Mouse (Mus musculus): Measurements from ENCODE around the gene Usp7. TPM values are rescaled to one million over a fixed set of nuclear protein-coding genes. Genes with fewer than 3 reads are reported as not detected.

The Usp7 gene
- total and polyA plus RNA-seq, 3 experiments, result 94.2 to 425 (median 101) TPM

- H3K9me3 ChIP-seq (replicated peaks; ENCODE audit: insufficient read depth, low read length), result no peaks in the 10 kb centered on the region
- no peak overlapping the region for H3K9ac ChIP-seq (ENCODE audit: control insufficient read depth, low read depth, low read length, poor library complexity, severe bottlenecking)
- H3K27ac ChIP-seq (ENCODE audit: control insufficient read depth, low read depth, low read length), result no peak overlapping the region
These were observed 129.1 kb downstream of the Usp7 start for GRCm38 (mm10) chr16:8663022-8663421.

GRCm38 (mm10) chr16:8658764-8659163, 133.3 kb downstream of the Usp7 start:
- no peak for DNase-seq (ENCODE audit: low read depth, low spot score)
- H3K27me3 ChIP-seq (ENCODE audit: control insufficient read depth in 1 of 2, insufficient read depth in 2 of 2, low read length in 2 of 2), result no peaks in the 10 kb centered on the region

More at GRCm38 (mm10) chr16:8663022-8663421, 129.1 kb downstream of the Usp7 start:
- no peaks in the 10 kb centered on the region for H3K27me3 ChIP-seq (ENCODE audit: control insufficient read depth in 1 of 2, insufficient read depth in 2 of 2, low read length in 2 of 2)
- peaks cover 0 to 10% of the 10 kb centered on the region in 2 experiments; a peak in 3 of 4 replicates for H3K36me3 ChIP-seq (ENCODE audit: control insufficient read depth in 1 of 2, insufficient read depth in 2 of 2, low read length in 2 of 2)
- no peak overlapping the region for H3K4me3 ChIP-seq (ENCODE audit: control insufficient read depth in 1 of 2, insufficient read depth in 1 of 2, low read depth in 2 of 2, low read length in 2 of 2)
- DNase-seq (ENCODE audit: low read depth, low spot score), result no peak
- peaks cover 6 to 17% of the 10 kb centered on the region in 2 experiments for H3K4me1 ChIP-seq (ENCODE audit: control insufficient read depth in 1 of 2, insufficient read depth in 2 of 2, low read length in 2 of 2)
- H3K79me2 ChIP-seq (ENCODE audit: control insufficient read depth, insufficient read depth, low read length, poor library complexity), result no peaks in the 10 kb centered on the region; the same call in 1 of the 2 replicates
- TF ChIP-seq NRF1 (IDR thresholded peaks at IDR 0.05; ENCODE audit: insufficient read depth, low read depth, low read length, poor library complexity, severe bottlenecking), result no peak
- TF ChIP-seq NELFE (IDR thresholded peaks at IDR 0.05; ENCODE audit: low read depth, low read length), result no peak
- no peak for TF ChIP-seq E2F4 (IDR thresholded peaks at IDR 0.05; ENCODE audit: borderline replicate concordance, low read depth, low read length)
- TF ChIP-seq MAFK (IDR thresholded peaks at IDR 0.05; ENCODE audit: borderline replicate concordance, low read depth, low read length), result no peak
- TF ChIP-seq EP300 (IDR thresholded peaks at IDR 0.05; ENCODE audit: low read depth in 1 of 2, low read length in 2 of 2), result no peak
- no peak for TF ChIP-seq POLR2AphosphoS2 (IDR thresholded peaks at IDR 0.05; ENCODE audit: low read length)
- TF ChIP-seq RAD21 (IDR thresholded peaks at IDR 0.05; ENCODE audit: low read depth, low read length), result no peak
- TF ChIP-seq ZNF384 (IDR thresholded peaks at IDR 0.05; ENCODE audit: low read depth, low read length), result no peak
- TF ChIP-seq POLR2AphosphoS5 (IDR thresholded peaks at IDR 0.05; ENCODE audit: borderline replicate concordance, low read depth, low read length), result no peak
- TF ChIP-seq GATA1 (IDR thresholded peaks at IDR 0.05; ENCODE audit: low read depth, low read length), result no peak
- no peak for TF ChIP-seq ZKSCAN1 (IDR thresholded peaks at IDR 0.05; ENCODE audit: low read depth, low read length)
- TF ChIP-seq MAX (IDR thresholded peaks at IDR 0.05; ENCODE audit: low read length), result no peak

GRCm38 (mm10) chr16:8658349-8658748, 133.8 kb downstream of the Usp7 start:
- Histone ChIP-seq H3K4me3 (ENCODE audit: control insufficient read depth in 1 of 2, insufficient read depth in 1 of 2, low read depth in 2 of 2, low read length in 2 of 2) (no peak overlapping the region), H3K9me3 (replicated peaks; ENCODE audit: insufficient read depth, low read length) (no peaks in the 10 kb centered on the region), H3K27ac (ENCODE audit: control insufficient read depth, low read depth, low read length) (no peak overlapping the region), H3K27me3 (ENCODE audit: control insufficient read depth in 1 of 2, insufficient read depth in 2 of 2, low read length in 2 of 2) (no peaks in the 10 kb centered on the region), H3K79me2 (ENCODE audit: control insufficient read depth, insufficient read depth, low read length, poor library complexity) (no peaks in the 10 kb centered on the region), H3K4me1 (ENCODE audit: control insufficient read depth in 1 of 2, insufficient read depth in 2 of 2, low read length in 2 of 2) (0 out of 4 replicates have a peak, but pooled peaks cover 0 to 4% of the 10 kb centered on the region in 2 experiments), H3K36me3 (ENCODE audit: control insufficient read depth in 1 of 2, insufficient read depth in 2 of 2, low read length in 2 of 2) (peaks cover 0 to 3% of the 10 kb centered on the region in 2 experiments; a peak in 3 of 4 replicates), H3K9ac (ENCODE audit: control insufficient read depth, low read depth, low read length, poor library complexity, severe bottlenecking) (no peak overlapping the region)
- no peak for TF ChIP-seq ZNF384 (IDR thresholded peaks at IDR 0.05; ENCODE audit: low read depth, low read length)
- TF ChIP-seq MAX (IDR thresholded peaks at IDR 0.05; ENCODE audit: low read length), result no peak
- TF ChIP-seq CHD2 (IDR thresholded peaks at IDR 0.05; ENCODE audit: low read length), result no peak
- TF ChIP-seq POLR2AphosphoS2 (IDR thresholded peaks at IDR 0.05; ENCODE audit: low read length), result peak; percentile 68
- TF ChIP-seq NRF1 (IDR thresholded peaks at IDR 0.05; ENCODE audit: insufficient read depth, low read depth, low read length, poor library complexity, severe bottlenecking), result no peak
- peak in 1 of 2 experiments; percentile 23; a peak in 1 of 4 replicates for TF ChIP-seq POLR2A (IDR thresholded peaks at IDR 0.05; ENCODE audit: control insufficient read depth in 1 of 2, insufficient read depth in 1 of 2, low read depth in 1 of 2, low read length in 2 of 2, poor library complexity in 1 of 2)
- no peak for DNase-seq (ENCODE audit: low read depth, low spot score)

More at GRCm38 (mm10) chr16:8658764-8659163, 133.3 kb downstream of the Usp7 start:
- Histone ChIP-seq H3K4me1 (ENCODE audit: control insufficient read depth in 1 of 2, insufficient read depth in 2 of 2, low read length in 2 of 2) (0 out of 4 replicates have a peak, but pooled peaks cover 0 to 4% of the 10 kb centered on the region in 2 experiments), H3K9me3 (replicated peaks; ENCODE audit: insufficient read depth, low read length) (no peaks in the 10 kb centered on the region), H3K79me2 (ENCODE audit: control insufficient read depth, insufficient read depth, low read length, poor library complexity) (no peaks in the 10 kb centered on the region), H3K36me3 (ENCODE audit: control insufficient read depth in 1 of 2, insufficient read depth in 2 of 2, low read length in 2 of 2) (peaks cover 0 to 3% of the 10 kb centered on the region in 2 experiments; a peak in 3 of 4 replicates), H3K27ac (ENCODE audit: control insufficient read depth, low read depth, low read length) (no peak overlapping the region), H3K4me3 (ENCODE audit: control insufficient read depth in 1 of 2, insufficient read depth in 1 of 2, low read depth in 2 of 2, low read length in 2 of 2) (no peak overlapping the region), H3K9ac (ENCODE audit: control insufficient read depth, low read depth, low read length, poor library complexity, severe bottlenecking) (no peak overlapping the region)
- TF ChIP-seq POLR2A (IDR thresholded peaks at IDR 0.05; ENCODE audit: control insufficient read depth in 1 of 2, insufficient read depth in 1 of 2, low read depth in 1 of 2, low read length in 2 of 2, poor library complexity in 1 of 2) (peak in 1 of 2 experiments; percentile 37; a peak in 1 of 4 replicates), GATA1 (IDR thresholded peaks at IDR 0.05; ENCODE audit: low read depth, low read length) (no peak), UBTF (IDR thresholded peaks at IDR 0.05; ENCODE audit: borderline replicate concordance, insufficient read depth, low read depth, low read length) (no peak), POLR2AphosphoS2 (IDR thresholded peaks at IDR 0.05; ENCODE audit: low read length) (peak; percentile 66; the same call in 1 of the 2 replicates)

All from MEL (cell line).